Mouse (Mus musculus): Measurements from ENCODE around the gene Eif3i.
A peak's percentile ranks its signal among the peaks of the same experiment; 100 is the strongest.

Gene Eif3i

DNA sequence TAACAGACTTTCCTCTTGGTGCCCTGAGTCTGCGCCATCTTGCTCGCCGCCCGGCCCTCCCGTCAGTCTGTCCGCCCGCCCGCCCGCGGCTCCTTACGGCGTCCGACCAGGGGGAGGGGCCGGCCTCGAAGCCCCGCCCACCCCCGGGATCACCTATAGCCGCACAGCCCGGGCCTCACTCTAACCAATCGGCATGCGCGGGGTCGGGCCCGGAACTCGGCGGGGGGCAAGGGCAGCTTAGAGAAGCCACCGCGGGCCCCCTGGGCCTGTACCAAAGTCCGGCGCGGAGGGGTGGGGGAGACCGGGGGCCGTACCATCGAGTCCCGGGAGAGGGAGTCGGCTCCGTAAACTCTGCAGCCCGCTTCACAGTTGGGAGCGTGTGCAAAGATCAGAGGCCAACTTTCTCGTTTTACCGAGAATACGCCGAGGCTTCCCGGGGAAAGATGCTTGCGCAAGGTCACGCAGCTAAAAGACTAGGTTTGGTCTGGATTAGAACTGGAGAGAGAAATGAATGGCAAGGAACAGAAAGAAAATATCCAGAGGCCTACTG is 57.8 kb downstream of the Eif3i start, which contains the start of gene Hdac1:
Hdac1 (minus strand) TSS at position 122 of the 550 bp plus-strand sequence.
- peak; percentile 99 for DNase-seq (ENCODE audit: low read depth, low spot score)

Measured in A20 (cell line).